Mouse (Mus musculus): Measurements from ENCODE around the gene Ap5s1. TPM values are rescaled to one million over a fixed set of nuclear protein-coding genes. Genes with fewer than 3 reads are reported as not detected.

The Ap5s1 gene
- polyA plus RNA-seq, 1 experiment from 2014 or later: 25.9 TPM

DNA sequence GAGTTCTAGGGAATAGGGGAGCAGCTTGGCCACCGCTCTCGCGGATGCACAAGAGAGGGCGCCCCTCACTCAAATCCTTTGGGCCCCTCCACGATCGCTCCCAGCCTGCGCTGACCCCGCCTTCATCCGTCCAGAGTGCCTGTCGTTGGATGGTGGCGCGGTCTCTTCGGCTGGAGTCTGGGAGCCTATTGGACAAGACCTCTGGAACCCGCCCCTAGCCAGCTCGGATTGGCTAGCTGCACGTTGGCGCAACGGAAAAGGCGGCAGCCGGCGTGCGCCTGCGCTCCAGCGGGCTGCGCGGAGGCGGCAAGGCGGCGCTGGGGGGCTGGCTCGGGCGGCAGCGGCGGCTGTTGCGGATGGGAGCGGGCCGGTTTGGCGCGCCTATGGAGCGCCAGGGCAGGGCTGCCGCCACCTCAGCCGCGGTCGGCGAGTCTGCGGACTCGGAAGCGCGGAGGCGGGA is 55.4 kb downstream of the Ap5s1 start, which contains the start of gene Pank2:
Gene Pank2 (plus strand): TSS at position 283 of the 460 bp plus-strand sequence.
- peaks cover 37% of the 10 kb centered on the region for H3K4me1 ChIP-seq
- no peaks in the 10 kb centered on the region for H3K27me3 ChIP-seq (ENCODE audit: low read depth, poor library complexity, severe bottlenecking)
- peak within 1 kb of the TSS; percentile 90 for H3K4me3 ChIP-seq
- 1% methylated on average over 48 of the region's 49 CpGs for WGBS
- H3K36me3 ChIP-seq: peaks cover 6% of the 10 kb centered on the region; the same call in 1 of the 2 replicates
- peak; percentile 99 for DNase-seq (ENCODE audit: low spot score)
- no peaks in the 10 kb centered on the region for H3K9me3 ChIP-seq (replicated peaks)
- H3K27ac ChIP-seq (replicated peaks): peak within 1 kb of the TSS; percentile 99

Other genes with a start within 250 kb of the Ap5s1 start
- 3.6 and 3.7 TPM in 2 replicates for gene Gfra4, start 164.0 kb upstream of the Ap5s1 start, polyA plus RNA-seq (2016; fragmentation: Nextera tagmentation; extraction: Ambion mirVana)
- gene Adam33, start 143.3 kb upstream of the Ap5s1 start, polyA plus RNA-seq (2016; fragmentation: Nextera tagmentation; extraction: Ambion mirVana): 0.84 and 1.1 TPM in 2 replicates
- gene Siglec1, start 120.3 kb upstream of the Ap5s1 start, polyA plus RNA-seq (2016; fragmentation: Nextera tagmentation; extraction: Ambion mirVana): 0.12 TPM in 2 replicates
- gene Hspa12b, start 79.8 kb upstream of the Ap5s1 start, polyA plus RNA-seq (2016; fragmentation: Nextera tagmentation; extraction: Ambion mirVana): 6.5 and 7.6 TPM in 2 replicates
- not detected in 2 replicates for gene Gm11037, start 73.6 kb upstream of the Ap5s1 start, polyA plus RNA-seq (2016; fragmentation: Nextera tagmentation; extraction: Ambion mirVana)
- gene 1700037H04Rik, start 47.0 kb upstream of the Ap5s1 start, polyA plus RNA-seq (2016; fragmentation: Nextera tagmentation; extraction: Ambion mirVana): 136 and 145 TPM in 2 replicates
- 9.0 and 10.6 TPM in 2 replicates for gene Cenpb, start 27.0 kb upstream of the Ap5s1 start, polyA plus RNA-seq (2016; fragmentation: Nextera tagmentation; extraction: Ambion mirVana)
- 117 and 140 TPM in 2 replicates for gene Cdc25b, start 20.1 kb upstream of the Ap5s1 start, polyA plus RNA-seq (2016; fragmentation: Nextera tagmentation; extraction: Ambion mirVana)
- gene Spef1, start 19.8 kb upstream of the Ap5s1 start, polyA plus RNA-seq (2016; fragmentation: Nextera tagmentation; extraction: Ambion mirVana): 3.7 and 6.3 TPM in 2 replicates
- gene Mavs, start 27.0 kb downstream of the Ap5s1 start, polyA plus RNA-seq (2016; fragmentation: Nextera tagmentation; extraction: Ambion mirVana): 20.6 and 21.4 TPM in 2 replicates
- 43.6 and 49.1 TPM in 2 replicates for gene Pank2, start 55.4 kb downstream of the Ap5s1 start, polyA plus RNA-seq (2016; fragmentation: Nextera tagmentation; extraction: Ambion mirVana)
- gene Rnf24, start 145.8 kb downstream of the Ap5s1 start, polyA plus RNA-seq (2016; fragmentation: Nextera tagmentation; extraction: Ambion mirVana): 7.5 and 10.5 TPM in 2 replicates